Comparison of ENCODE assay signal across 11 mouse cellular contexts in the genomic region with DNA sequence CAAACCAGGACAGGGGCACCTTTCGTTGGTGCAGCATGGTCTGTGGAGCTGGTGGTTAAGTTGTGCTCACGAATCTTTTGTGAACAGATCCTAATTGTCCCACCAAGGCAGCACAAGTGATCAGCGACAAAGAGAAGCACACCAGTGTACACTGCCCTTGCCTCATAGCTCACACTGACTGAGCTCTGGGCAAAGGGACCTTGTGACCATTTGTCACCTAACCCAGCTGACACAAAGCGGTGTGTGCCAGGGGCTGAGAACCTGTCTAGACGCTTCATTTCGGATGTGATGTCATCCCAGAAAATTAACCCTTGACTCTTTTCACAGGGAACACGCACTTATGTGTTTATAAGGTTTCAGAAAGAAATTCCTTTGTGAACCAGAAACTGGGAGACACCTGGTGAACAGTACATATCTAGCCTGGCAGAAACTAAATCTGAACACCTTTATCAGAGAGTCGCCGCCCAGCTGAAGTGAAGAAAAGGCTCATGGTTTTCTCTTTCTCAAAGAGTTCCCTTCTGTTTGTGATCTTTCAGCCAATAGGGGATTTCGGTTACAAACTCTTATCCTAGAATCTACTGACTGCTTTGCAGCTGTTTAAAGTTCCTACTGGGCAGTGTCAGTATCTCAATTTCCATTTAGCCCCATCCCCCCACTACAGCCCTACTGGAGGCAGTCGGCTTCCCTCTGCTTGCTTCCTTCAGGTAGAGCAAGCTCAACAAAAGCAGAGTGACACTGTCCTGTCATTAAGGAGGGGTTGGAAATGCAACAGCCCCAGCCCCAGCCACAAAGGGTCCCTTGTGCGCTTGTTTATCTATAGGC.
DNase-seq lines count a peak whose midpoint lies in the region; ATAC-seq and TF ChIP-seq lines count a peak whose summit lies in the region.
"Had no signal": no experiment of that assay in that cellular context is flagged by ENCODE, and none has a peak within 500 bp of the region (broad histone marks: within the 10 kb centered on the region; RNA-seq: fewer than 3 reads in every experiment).

No protein-coding gene starts in this region.

- H3K9me3 ChIP-seq in kidney, embryonic 16.5 days (ENCODE audit: low read length): peaks cover 6% of the 10 kb centered on the region; the same call in 1 of the 2 replicates
- H3K9me3 ChIP-seq in embryonic facial prominence, embryonic 13.5 days: peaks cover 3% of the 10 kb centered on the region; the same call in 1 of the 2 replicates
- H3K9me3 ChIP-seq in hindbrain, postnatal 0 days (ENCODE audit: low read length): no peaks in the 10 kb centered on the region

- intact Hi-C loops in left cerebral cortex, adult 2 months (cut with DNase I): no loop called here

- peaks cover 4% of the 10 kb centered on the region; the same call in 1 of the 2 replicates for H3K4me1 ChIP-seq in kidney, embryonic 16.5 days (ENCODE audit: insufficient read depth, low read length)
- peaks cover 20% of the 10 kb centered on the region for H3K4me1 ChIP-seq in embryonic facial prominence, embryonic 13.5 days
- H3K4me1 ChIP-seq in hindbrain, postnatal 0 days (ENCODE audit: insufficient read depth, low read length): no peaks in the 10 kb centered on the region

- no peak overlapping the region for H3K9ac ChIP-seq in kidney, embryonic 16.5 days (replicated peaks; ENCODE audit: low read length)
- no peak overlapping the region for H3K9ac ChIP-seq in embryonic facial prominence, embryonic 13.5 days
- H3K9ac ChIP-seq in hindbrain, postnatal 0 days (replicated peaks; ENCODE audit: low read length): no peak overlapping the region

- peak overlapping the region; percentile 41 for H3K4me2 ChIP-seq in kidney, embryonic 16.5 days (replicated peaks; ENCODE audit: low read depth, low read length)
- peak overlapping the region; percentile 47 for H3K4me2 ChIP-seq in embryonic facial prominence, embryonic 13.5 days
- peak overlapping the region; percentile 47 for H3K4me2 ChIP-seq in hindbrain, postnatal 0 days (ENCODE audit: low read depth, low read length)

- H3K4me3 ChIP-seq in kidney, embryonic 16.5 days (ENCODE audit: low read length): no peak overlapping the region
- H3K4me3 ChIP-seq in embryonic facial prominence, embryonic 13.5 days: 0 out of 2 replicates have a peak overlapping the region, but pooled peaks have one; percentile 2
- peak overlapping the region; percentile 17; the same call in 1 of the 2 replicates for H3K4me3 ChIP-seq in hindbrain, postnatal 0 days (ENCODE audit: low read length)
- H3K4me3 ChIP-seq in left cerebral cortex, adult 2 months: no peak overlapping the region

- no peaks in the 10 kb centered on the region for H3K36me3 ChIP-seq in kidney, embryonic 16.5 days (ENCODE audit: insufficient read depth, low read length)
- H3K36me3 ChIP-seq in embryonic facial prominence, embryonic 13.5 days: no peaks in the 10 kb centered on the region
- no peaks in the 10 kb centered on the region for H3K36me3 ChIP-seq in hindbrain, postnatal 0 days (ENCODE audit: insufficient read depth, low read length)
- H3K36me3 ChIP-seq: G1E had no signal

- H3K27me3 ChIP-seq in kidney, embryonic 16.5 days (ENCODE audit: insufficient read depth, low read length): no peaks in the 10 kb centered on the region
- no peaks in the 10 kb centered on the region for H3K27me3 ChIP-seq in embryonic facial prominence, embryonic 13.5 days
- H3K27me3 ChIP-seq in hindbrain, postnatal 0 days (ENCODE audit: insufficient read depth, low read length): no peaks in the 10 kb centered on the region

- TF ChIP-seq CTCF in hindbrain, postnatal 0 days (IDR thresholded peaks at IDR 0.05; ENCODE audit: low read depth): 0 out of 2 replicates have a peak, but pooled peaks have one; percentile 2
- no peak for TF ChIP-seq CTCF in left cerebral cortex, adult 2 months (IDR thresholded peaks at IDR 0.05)

- 0 out of 2 replicates have a peak, but pooled peaks have one; percentile 42 for ATAC-seq in kidney, embryonic 16.5 days (ENCODE audit: low FRiP score, low TSS enrichment)
- no peak for ATAC-seq in embryonic facial prominence, embryonic 13.5 days (ENCODE audit: insufficient number of reproducible peaks, insufficient read depth, low FRiP score, low TSS enrichment, low read depth)
- ATAC-seq in hindbrain, postnatal 0 days: 0 out of 2 replicates have a peak, but pooled peaks have one; percentile 53

- H3K27ac ChIP-seq in kidney, embryonic 16.5 days (ENCODE audit: low read length): no peak overlapping the region
- no peak overlapping the region for H3K27ac ChIP-seq in embryonic facial prominence, embryonic 13.5 days
- no peak overlapping the region for H3K27ac ChIP-seq in hindbrain, postnatal 0 days
- H3K27ac ChIP-seq in left cerebral cortex, adult 2 months: no peak overlapping the region

- no peak for DNase-seq in kidney, adult 9 months
- no peak for DNase-seq in hindbrain, postnatal 0 days (ENCODE audit: low spot score)
- DNase-seq in neural tube, embryonic 10.5 days (ENCODE audit: extremely low spot score, low spot score): peak; percentile 26
- DNase-seq in gastrocnemius, adult 18-20 months (ENCODE audit: low spot score): no peak
- DNase-seq in left cerebral cortex, adult 2 months (ENCODE audit: extremely low spot score in 1 of 2, low spot score in 2 of 2): no peak
- no peak for DNase-seq in adrenal gland, postnatal 36 days
- DNase-seq: adrenal gland, adult 8-10 months; cerebellum, adult 9-10 months had no signal

- WGBS in kidney, embryonic 16.5 days: 37% methylated on average over 12 of the region's 12 CpGs
- WGBS in embryonic facial prominence, embryonic 13.5 days: 33% methylated on average over 12 of the region's 12 CpGs
- 48% methylated on average over 12 of the region's 12 CpGs for WGBS in hindbrain, postnatal 0 days

Comparison
In these comparisons a context has a peak if more than half of its experiments do, and no peak if none do; other contexts are left out.
1. H3K4me3 ChIP-seq: peak in embryonic facial prominence, embryonic 13.5 days (single experiment) and hindbrain, postnatal 0 days (single experiment); none in kidney, embryonic 16.5 days (single experiment) and left cerebral cortex, adult 2 months (single experiment).
2. Peak in every context shown above with its lines, with median percentiles within 50 percentile points of each other: H3K4me2 ChIP-seq.